Mouse (Mus musculus) testis, postnatal 14 days (tissue): ENCODE data around the gene Cept1.
"Not testable (repeated sequence)": the region's sequence is repeated elsewhere in the genome, so short reads cannot be mapped to it uniquely, and the experiment has no call there.

Source experiments
- DNase-seq: peaks from one replicate; pipeline ENCODE4 v3.0.0; 2021; ENCODE audit warnings: low spot score

The Cept1 gene

DNA sequence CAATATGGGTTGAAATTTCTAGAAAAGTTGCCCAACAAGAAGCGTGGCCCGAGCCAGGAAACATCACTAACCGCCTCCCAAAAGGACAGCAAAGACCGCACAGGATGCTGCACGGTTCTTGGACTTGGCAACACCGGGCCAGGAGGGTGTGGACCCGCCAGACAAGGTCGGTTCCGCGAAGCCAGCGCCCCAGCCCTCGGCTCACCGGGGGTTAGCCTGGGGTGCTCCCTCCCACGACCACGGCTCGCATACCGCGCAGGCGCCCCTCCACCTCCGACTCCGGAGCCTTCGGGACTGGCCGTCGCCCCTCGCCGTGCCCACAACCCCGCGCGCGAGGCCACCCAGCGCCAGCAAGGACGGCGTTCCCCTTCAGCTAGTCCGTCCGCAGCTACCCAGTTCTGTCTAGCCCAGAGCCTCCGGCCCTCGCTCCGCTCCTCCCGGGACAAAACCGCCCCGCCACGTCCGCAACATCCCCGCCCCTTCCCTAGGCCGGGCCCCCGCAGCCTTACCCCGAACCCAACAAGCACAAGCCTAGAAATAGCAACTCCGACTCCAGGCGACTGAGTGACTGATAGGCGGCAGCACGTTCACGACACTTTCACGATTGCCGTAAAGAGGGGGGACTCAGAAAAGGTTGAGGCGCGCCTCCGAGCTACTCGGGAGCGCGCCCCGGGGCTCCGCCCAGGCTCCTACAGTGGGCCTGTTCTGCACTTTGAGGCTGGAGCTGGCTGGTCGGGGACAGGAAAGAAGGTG lies at the start of gene Cept1, which contains the start of gene Dram2:
Cept1 (minus strand) TSS at position 632 of the 753 bp plus-strand sequence.
Dram2 (plus strand) TSS at position 628 of the 753 bp plus-strand sequence.
- peak; percentile 95 for DNase-seq

- not testable (repeated sequence) for DNase-seq
Measured at GRCm38 (mm10) chr3:106593631-106594030, 46.0 kb upstream of the Cept1 start.

GRCm38 (mm10) chr3:106579296-106579695 lies 31.7 kb upstream of the Cept1 start:
- no peak for DNase-seq

GRCm38 (mm10) chr3:106573191-106573590 lies 25.6 kb upstream of the Cept1 start:
- DNase-seq, result no peak

GRCm38 (mm10) chr3:106565876-106566275 lies 18.3 kb upstream of the Cept1 start:
- DNase-seq, result no peak

DNA sequence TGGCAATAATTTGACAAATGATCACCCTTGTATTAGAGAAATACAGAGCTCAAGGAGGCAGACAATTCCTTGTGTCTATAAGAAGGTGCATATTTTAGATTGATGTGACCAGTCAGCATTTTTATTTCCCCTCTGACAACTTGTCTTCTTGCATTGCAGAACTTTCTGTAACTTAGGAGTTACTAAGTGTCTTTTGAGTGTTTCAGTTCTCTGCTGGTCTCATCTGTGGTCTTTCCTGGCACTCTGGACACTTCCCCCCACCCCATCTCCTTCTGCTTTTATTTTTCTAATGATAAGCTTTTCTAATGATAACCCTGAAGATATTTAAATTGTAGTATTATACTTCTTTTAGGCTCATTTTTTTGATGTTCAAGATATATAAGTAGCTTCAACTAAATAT lies 10.7 kb upstream of the Cept1 start:
- DNase-seq, result no peak

- DNase-seq, result no peak
Measured at GRCm38 (mm10) chr3:106555743-106556250, 8.2 kb upstream of the Cept1 start.

DNA sequence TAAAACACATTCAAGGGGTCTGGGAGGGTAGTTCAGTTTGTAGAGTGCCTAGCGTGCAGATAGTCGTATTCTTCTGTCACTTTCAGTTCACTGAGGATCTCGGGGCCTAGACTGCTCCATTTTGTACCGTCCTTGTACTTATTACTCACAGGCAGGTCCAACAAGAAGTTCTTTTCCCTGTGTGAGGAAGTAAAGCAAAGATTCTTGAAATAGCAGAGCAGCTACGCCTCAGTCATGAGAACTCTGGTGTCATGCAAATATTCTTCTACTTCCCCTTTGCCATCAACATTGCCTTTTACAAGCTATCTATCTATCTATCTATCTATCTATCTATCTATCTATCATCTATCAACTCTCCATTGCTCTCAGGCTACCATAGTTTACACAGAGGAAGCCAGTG lies 5.8 kb upstream of the Cept1 start:
- no peak for DNase-seq

GRCm38 (mm10) chr3:106548971-106549370 lies 1.4 kb upstream of the Cept1 start:
- no peak for DNase-seq

DNA sequence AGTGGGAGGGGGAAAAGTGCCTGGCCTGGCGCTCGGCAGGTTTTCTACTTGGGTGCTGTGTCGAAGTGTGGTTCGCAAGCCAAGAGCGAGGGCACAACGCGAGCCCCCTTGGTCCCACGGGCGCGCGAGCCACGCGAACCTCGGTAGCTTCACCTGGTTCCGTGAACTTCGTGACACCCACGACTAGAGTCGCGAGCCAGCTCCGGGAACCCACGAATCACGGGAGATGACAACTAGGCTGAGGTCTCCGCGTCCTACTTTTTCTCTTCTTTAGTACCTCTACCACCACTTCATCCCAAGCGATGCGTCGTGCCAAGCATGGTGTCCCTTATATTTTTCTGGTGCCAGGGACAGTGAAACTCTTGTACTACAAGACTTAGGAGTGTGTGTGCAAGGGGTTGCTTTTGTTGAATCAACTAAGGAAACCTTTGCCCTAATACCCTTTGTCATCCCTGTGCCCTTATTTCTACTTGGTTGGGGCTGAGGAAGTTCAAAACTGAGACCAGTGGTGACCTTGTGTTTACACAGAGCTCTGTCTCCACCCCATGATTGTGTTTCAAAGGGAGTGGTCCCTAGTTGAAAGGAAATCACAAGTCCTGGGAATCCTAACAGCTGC lies 430 bp upstream of the Cept1 start:
- DNase-seq, result no peak

GRCm38 (mm10) chr3:106544721-106545316 lies 2.8 kb downstream of the Cept1 start:
- no peak for DNase-seq

- no peak for DNase-seq
Measured at GRCm38 (mm10) chr3:106533277-106533676, 14.3 kb downstream of the Cept1 start.

GRCm38 (mm10) chr3:106528032-106528431 lies 19.6 kb downstream of the Cept1 start:
- no peak for DNase-seq

GRCm38 (mm10) chr3:106526411-106526810 lies 21.2 kb downstream of the Cept1 start:
- no peak for DNase-seq

DNA sequence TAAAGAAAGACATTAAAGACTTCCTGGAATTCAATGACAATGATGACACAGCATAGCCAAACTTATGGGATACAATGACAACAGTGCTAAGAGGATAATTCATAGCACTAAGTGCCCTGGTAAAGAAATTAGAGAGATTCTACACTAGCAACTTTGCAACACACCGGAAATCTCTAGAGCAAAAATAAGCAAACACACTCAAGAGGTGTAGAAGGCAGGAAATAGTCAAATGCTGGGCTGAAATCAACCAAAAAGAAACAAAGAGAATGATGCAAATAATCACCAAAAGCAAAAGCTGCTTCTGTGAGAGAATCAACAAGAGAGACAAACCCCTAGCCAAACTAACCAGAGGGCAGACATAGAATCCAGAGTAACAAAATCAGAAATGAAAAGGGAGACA lies 24.9 kb downstream of the Cept1 start:
- no peak for DNase-seq

GRCm38 (mm10) chr3:106515016-106515415 lies 32.6 kb downstream of the Cept1 start:
- no peak for DNase-seq

GRCm38 (mm10) chr3:106510669-106511068 lies 36.9 kb downstream of the Cept1 start:
- DNase-seq, result no peak

DNA sequence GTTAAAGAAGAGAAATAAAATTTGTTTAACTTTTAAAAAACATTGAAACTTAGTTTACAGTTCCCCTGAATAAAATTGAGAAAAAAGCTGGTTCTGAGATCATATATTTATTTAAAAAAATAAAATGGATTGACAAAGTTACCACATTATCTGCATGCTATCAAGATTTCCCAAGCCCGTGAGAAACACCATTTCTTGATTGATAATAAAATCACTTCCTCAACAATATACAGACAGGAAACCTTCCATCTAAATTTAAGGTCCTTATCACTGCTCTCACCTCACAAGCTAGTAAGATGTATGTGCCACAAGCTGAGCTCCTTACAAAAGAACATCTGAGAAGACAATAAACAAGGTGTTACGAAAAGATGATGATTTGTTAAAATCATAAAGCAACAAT lies 44.7 kb downstream of the Cept1 start:
- DNase-seq, result no peak

DNA sequence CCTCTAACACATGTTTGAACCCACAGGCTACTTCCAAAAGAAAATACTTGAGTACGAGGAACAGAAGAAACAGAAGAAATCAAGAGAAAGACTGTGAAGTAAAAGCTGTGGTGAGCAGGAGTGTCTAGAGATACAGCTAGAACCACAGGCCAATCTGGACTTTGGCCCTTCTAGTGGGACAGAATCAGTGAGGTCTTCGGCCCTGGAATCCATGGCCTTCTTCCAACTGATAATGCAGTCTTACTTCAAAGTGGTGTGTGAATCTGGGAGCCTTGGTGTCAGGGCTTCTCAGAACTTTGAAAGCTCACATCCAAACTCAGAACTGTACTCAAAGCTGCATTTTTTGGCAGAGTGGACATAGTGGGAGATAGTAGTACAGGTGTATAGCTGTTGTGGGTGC lies 47.1 kb downstream of the Cept1 start:
- no peak for DNase-seq

DNA sequence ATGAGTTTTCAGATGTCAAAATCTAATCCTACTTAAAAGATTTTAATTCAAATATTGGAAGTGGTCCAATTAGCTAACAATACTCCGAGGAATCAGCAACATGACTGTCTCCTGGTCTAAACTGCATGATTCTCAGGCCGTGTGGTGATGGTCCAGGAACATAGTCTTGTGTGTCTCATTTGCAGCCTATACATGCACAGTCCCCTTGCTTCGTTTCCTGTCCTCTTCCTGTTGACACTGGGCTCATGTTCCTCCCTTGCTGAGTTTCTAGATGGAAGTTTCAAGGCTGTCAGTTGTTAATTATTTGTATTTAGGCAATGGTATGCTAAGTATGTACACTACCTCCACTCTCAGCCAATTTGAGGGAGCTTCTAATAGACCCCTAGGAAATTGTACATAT lies 50.6 kb downstream of the Cept1 start:
- no peak for DNase-seq

DNA sequence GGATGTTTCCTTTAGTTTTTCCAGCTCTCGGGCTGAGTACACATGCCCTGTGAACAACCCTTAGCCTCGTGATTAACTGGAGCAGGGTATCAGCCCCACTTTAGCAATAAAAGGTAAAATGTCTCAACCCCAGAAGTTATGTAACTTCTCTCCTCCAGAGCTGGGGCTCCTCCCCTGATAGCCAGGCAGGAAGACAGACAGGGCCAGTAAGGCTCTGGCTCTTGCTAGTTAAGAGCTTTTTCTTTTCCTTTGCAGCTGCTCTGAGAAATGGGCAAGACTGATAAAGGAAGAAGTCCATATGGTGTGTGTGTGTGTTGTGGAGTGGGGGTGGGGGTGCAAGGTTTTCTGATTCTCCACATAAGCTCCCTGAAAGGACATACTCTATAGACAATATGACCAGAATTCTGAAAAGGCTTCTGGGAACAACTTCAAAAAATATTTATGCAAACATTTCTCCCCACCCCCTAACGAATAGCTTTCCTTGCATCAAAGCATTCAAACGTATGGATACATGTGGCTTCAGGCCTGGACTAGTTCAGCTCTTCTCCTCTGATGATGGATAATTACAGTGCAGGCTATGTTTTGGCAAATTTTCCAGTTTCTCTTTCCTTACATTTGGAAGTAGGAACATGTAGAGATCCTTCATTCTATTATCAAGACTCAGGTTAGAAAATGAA lies 51.4 kb downstream of the Cept1 start:
- DNase-seq, result no peak

DNA sequence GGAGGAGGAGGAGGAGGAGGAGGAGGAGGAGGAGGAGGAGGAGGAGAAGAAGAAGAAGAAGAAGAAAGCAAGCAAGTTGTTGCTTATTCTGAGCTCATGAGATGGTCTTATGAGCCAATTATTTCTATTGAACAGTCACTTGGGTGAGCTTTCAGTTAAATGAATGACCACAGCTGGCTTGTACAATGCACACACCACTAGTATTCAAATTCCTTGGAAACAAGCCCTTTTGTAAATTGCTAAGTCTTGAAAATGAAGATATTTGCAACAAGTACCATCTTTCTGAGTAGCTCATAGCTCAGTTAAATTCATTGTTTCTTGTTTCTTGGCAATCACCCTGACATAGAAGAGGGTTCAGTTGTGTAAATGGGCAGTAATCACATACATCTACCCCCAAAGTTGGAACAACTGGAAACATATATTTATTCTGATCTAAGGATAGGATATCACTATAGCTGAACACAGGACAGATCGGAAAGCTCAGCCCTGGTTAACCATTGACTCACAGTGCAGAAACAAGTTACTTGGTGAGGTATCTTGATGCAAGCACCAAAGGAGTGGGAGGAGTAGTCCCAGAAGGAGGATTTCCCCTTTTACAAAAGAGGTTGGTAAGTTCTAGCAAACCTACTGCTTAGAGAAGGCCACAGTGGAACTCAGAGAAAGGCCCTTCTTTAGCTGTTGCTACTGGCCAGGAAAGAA lies 52.1 kb downstream of the Cept1 start:
- no peak for DNase-seq
